Mouse (Mus musculus): Measurements from ENCODE around the gene Gfi1b.
A peak's percentile ranks its signal among the peaks of the same experiment; 100 is the strongest.

Gene Gfi1b

GRCm38 (mm10) chr2:28621664-28622171, at the start of gene Gfi1b:
TSS of gene Gfi1b (minus strand) at chr2:28621982.
- DNase-seq (ENCODE audit: extremely low read depth, insufficient read length, low spot score) = no peak

GRCm38 (mm10) chr2:28671438-28671837, 49.7 kb upstream of the Gfi1b start:
- DNase-seq (ENCODE audit: extremely low read depth, insufficient read length, low spot score) = no peak

GRCm38 (mm10) chr2:28665818-28666217, 44.0 kb upstream of the Gfi1b start:
- no peak for DNase-seq (ENCODE audit: extremely low read depth, insufficient read length, low spot score)

- DNase-seq (ENCODE audit: extremely low read depth, insufficient read length, low spot score) = no peak
Measured at GRCm38 (mm10) chr2:28662891-28663290, 41.1 kb upstream of the Gfi1b start.

GRCm38 (mm10) chr2:28656216-28656615, 34.4 kb upstream of the Gfi1b start:
- DNase-seq (ENCODE audit: extremely low read depth, insufficient read length, low spot score) = no peak

GRCm38 (mm10) chr2:28654295-28654694, 32.5 kb upstream of the Gfi1b start:
- no peak for DNase-seq (ENCODE audit: extremely low read depth, insufficient read length, low spot score)

- no peak for DNase-seq (ENCODE audit: extremely low read depth, insufficient read length, low spot score)
Measured at GRCm38 (mm10) chr2:28653351-28653750, 31.6 kb upstream of the Gfi1b start.

GRCm38 (mm10) chr2:28650526-28650925, 28.7 kb upstream of the Gfi1b start:
- peak; percentile 23 for DNase-seq (ENCODE audit: extremely low read depth, insufficient read length, low spot score)

- DNase-seq (ENCODE audit: extremely low read depth, insufficient read length, low spot score) = no peak
Measured at GRCm38 (mm10) chr2:28643081-28643480, 21.3 kb upstream of the Gfi1b start.

GRCm38 (mm10) chr2:28641435-28641941, 19.7 kb upstream of the Gfi1b start:
- peak; percentile 47 for DNase-seq (ENCODE audit: extremely low read depth, insufficient read length, low spot score)

- peak; percentile 97 for DNase-seq (ENCODE audit: extremely low read depth, insufficient read length, low spot score)
Measured at GRCm38 (mm10) chr2:28640461-28641424, 19.0 kb upstream of the Gfi1b start, which contains the start of gene Tsc1. TSS of gene Tsc1 (plus strand) at chr2:28641228.

GRCm38 (mm10) chr2:28639794-28640193, 18.0 kb upstream of the Gfi1b start:
- DNase-seq (ENCODE audit: extremely low read depth, insufficient read length, low spot score) = no peak

- no peak for DNase-seq (ENCODE audit: extremely low read depth, insufficient read length, low spot score)
Measured at GRCm38 (mm10) chr2:28638886-28639285, 17.1 kb upstream of the Gfi1b start.

GRCm38 (mm10) chr2:28638352-28638751, 16.6 kb upstream of the Gfi1b start:
- DNase-seq (ENCODE audit: extremely low read depth, insufficient read length, low spot score) = no peak

- no peak for DNase-seq (ENCODE audit: extremely low read depth, insufficient read length, low spot score)
Measured at GRCm38 (mm10) chr2:28637106-28637845, 15.5 kb upstream of the Gfi1b start.

- no peak for DNase-seq (ENCODE audit: extremely low read depth, insufficient read length, low spot score)
Measured at GRCm38 (mm10) chr2:28635199-28635598, 13.4 kb upstream of the Gfi1b start.

- DNase-seq (ENCODE audit: extremely low read depth, insufficient read length, low spot score) = no peak
Measured at GRCm38 (mm10) chr2:28633136-28633535, 11.4 kb upstream of the Gfi1b start.

GRCm38 (mm10) chr2:28632626-28633025, 10.8 kb upstream of the Gfi1b start:
- DNase-seq (ENCODE audit: extremely low read depth, insufficient read length, low spot score) = no peak

GRCm38 (mm10) chr2:28629911-28630381, 8.2 kb upstream of the Gfi1b start:
- DNase-seq (ENCODE audit: extremely low read depth, insufficient read length, low spot score) = no peak

GRCm38 (mm10) chr2:28628053-28628452, 6.3 kb upstream of the Gfi1b start:
- DNase-seq (ENCODE audit: extremely low read depth, insufficient read length, low spot score) = no peak

GRCm38 (mm10) chr2:28626038-28626437, 4.3 kb upstream of the Gfi1b start:
- DNase-seq (ENCODE audit: extremely low read depth, insufficient read length, low spot score) = no peak
